Mouse (Mus musculus) T-cell, adult 2 months (primary cell): ENCODE results near the gene Coro7.

Experiments
- DNase-seq: peaks from one replicate; pipeline ENCODE4 v3.0.0; 2022; ENCODE audit warnings: low spot score

The Coro7 gene

DNA sequence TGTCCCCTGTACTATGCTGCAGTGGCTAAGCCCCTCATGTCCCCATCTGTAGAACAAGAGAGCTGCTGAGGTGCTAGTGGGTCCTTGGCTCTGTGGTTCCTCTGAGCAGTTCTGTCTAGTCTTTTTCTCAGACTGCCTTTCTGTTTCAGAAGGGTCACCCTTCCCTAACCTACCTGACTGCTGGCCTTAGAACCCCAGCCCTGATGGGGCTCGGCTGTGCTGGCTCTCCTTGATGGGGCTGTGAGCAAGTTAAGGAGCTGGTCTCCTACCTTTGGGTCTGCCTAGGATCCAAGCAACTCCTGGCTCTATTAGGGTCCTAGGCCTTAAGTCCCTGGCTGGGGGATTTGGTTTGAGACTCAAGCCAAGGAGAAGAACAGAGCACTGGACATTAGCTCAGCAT is 64.3 kb downstream of the Coro7 start:
- DNase-seq, result no peak

DNA sequence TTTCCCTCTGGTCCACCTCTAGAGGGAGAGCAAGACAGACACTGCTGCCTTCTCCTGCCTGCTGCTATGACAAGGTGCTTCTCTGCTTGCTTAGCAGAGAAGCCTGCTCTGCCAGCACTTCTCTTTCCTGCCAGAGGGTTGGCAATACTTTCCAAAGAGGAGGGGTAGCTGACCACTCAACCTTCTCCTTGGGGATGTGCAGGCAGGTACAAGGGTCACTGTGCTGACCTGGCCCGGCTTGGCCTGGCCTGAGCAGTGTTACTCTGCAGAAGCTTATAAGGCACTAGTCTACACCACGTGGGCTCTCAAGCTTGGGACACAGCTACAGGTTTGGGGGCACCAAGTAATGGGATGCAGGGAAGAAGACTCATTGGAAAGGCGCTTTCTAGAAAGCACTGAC is 64.9 kb downstream of the Coro7 start:
- DNase-seq, result no peak

DNA sequence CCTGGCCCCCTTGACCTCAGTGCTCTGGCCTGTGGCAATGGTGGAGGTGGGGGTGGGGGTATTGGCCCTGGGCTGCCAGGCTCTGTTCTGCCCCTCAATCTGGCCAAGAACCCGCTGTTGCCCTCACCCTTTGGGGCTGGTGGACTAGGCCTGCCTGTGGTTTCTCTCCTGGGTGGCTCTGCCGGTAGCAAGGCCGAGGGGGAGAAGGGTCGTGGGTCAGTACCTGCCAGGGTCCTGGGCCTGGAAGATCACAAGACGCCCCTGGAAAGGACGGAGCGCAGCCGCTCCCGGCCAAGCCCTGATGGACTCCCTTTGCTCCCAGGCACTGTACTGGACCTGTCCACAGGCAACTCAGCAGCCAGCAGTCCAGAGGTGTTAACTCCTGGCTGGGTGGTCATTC is 65.8 kb downstream of the Coro7 start:
- no peak for DNase-seq

DNA sequence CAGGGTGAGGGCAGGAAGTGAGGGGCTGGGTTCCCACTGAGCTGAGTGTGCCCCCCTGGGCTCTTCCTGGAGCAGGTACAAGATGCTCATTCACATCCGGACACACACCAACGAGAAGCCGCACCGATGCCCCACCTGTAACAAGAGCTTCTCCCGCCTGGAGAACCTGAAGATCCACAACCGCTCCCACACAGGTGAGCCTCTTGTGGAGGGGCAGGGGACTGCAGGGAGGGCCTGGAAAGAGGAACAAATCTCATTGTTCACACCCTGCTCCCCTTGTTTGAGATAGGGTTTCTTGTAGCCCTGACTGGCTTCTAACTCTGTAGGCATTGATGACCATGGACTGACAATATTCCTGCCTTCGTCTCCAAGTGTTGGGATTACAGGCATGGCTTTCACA is 67.9 kb downstream of the Coro7 start:
- no peak for DNase-seq

DNA sequence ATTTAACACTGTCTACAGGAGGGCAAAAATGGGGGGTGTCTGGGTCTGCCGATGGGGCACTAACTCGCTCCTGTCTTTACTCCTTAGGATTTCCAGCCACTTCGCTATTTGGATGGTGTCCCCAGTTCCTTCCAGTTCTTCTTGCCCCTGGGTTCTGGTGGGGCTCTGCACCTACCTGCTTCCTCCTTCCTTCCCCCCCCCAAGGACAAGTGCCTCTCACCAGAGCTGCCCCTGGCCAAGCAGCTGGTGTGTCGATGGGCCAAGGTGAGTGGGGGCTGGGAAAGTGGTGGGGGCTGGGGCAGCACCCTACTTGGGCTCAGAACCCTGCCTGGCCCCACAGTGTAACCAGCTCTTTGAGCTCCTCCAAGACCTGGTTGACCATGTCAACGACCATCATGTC is 68.4 kb downstream of the Coro7 start:
- DNase-seq, result no peak

DNA sequence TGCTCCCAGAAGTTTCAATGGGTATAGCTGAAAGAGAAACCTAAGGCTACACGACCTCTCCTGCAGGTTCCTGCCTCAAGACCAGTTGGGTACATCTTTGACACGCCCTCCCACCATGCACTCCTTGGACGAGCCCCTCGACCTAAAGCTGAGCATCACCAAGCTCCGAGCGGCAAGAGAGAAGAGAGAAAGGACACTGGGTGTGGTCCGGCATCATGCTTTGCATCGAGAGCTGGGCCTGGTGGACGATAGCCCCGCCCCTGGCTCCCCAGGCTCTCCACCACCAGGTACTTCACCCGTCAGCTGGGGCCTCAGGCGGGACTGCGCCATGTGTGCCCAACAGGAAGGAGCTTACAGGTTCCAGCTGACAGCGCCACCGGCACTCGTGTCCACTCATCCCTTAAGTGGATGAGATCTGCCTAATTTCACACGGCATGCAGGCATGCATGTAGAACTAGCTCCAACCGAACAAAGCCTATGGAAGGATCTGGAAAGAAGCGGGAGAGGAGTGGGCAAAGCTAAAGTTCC is 71.0 kb downstream of the Coro7 start:
- DNase-seq, result no peak

DNA sequence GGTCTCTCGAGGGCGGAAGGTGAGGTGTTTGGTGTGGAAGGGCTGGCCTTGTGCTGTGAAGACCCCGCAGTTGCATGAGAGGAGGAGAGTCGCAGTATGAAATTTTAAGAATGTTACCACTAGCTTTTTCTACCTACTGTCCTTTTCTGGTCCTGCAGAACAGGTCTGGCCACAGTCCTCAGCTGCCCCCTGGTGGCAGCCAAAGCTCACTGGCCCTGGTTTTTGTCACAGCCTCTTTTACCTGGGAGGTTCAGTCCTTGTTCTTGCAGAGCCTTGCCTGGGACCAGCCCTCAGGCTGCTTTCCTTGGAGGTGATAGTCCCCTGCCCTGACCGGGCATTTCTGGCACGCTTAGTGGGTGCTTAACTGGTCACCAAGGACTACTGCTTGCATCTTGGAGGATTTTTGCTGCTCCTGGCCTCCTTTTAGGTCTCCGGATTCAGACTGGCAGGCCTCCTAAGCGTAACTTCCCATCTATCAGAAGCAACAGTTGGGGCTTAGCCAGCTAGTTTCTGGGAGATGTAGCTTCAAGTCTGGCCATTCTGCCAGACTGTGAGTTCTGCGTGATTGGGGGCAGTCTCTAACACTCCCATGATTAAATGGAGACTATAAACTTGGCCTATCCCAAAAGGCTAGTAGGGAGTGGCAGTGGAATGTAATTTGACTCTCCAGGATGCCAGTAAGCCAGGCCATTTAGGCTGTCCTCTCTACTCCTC is 71.6 kb downstream of the Coro7 start:
- peak; percentile 82 for DNase-seq

DNA sequence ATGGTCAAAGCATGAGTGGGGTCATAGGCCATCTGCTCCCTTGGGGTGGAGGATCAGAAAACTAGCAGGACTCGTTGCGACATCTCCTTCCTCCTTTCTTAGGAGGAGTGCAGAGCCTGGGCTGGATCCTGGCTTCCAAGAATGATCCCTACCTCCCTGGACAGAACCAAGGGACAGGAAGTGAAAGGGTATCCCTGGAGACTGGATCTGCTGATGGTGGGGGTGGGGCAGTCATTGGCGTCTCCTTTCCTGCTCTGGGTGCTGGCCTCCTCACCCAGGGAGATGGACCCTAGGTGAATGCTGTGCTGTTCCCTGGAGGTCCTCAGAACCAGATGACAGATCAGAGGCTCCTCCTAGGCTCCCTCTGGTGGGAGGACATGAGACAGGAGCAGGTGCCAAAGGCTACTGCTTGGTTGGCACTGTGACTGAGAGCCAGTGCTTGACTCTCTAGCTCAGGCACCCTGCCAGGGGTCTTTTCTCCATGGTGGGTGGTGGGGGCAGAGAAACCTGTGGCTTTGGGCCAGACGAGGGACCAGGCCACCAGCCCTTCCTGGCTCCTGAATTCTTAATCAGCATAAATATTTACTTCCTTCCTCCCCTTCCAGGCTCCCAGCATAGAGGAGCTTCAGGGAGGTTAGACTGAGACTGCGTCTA is 73.0 kb downstream of the Coro7 start:
- DNase-seq, result no peak

DNA sequence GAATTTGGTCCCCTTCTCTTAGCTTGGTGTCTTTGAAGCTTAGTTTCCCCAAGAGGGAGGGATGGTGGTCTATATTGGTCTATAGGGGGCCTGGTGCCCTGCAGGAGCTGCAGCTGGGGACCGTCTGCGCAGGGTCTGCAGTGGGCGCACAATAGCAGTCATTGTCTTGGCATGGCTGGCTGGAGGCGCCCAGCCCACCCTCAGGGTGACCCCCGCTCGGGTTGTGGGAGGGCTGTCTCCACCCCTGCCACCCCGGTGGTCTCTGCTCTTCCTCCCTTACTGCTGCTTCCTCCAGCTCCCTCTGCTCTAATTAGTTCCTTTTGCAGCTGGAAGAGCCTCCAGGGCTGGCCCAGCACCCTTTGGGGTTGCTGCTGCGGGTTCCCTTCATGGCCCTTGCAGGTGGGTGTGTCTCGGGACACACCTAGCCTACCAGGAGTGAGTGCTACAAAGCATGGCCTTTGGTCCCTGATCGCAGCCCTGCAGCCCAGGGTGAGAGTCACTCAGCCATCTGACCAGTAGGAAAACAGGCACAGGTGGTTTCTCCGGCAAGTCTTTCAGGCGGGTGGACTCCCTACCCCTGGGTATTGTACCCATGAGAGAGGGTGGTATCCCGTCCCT is 74.0 kb downstream of the Coro7 start:
- DNase-seq, result no peak

DNA sequence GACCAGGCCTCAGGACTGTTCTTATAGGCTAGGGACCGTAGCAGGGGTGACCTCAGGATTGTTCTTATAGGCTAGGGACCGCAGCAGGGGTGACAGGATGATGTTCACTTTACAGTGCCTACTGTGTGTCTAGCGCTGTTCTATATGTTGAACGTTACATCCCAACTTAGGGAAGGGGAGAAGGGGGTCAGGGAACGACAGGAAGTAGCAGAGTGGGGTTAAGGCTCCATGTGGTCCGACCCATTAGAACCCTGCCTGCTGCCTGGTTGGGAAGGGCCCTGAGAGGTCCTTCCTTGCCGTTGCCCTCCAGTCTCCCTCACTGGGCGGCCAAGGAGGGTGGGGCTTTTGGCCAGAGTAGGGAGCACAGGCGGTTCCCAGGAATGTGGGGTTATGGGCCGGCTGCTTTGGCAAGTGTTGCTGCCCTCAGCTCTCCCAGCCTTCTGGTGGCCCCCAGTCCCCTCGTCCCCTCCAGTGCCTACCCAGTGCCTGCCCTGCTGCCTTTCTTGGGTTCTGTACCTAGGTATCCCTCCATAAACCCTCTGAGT is 75.2 kb downstream of the Coro7 start:
- DNase-seq, result no peak

DNA sequence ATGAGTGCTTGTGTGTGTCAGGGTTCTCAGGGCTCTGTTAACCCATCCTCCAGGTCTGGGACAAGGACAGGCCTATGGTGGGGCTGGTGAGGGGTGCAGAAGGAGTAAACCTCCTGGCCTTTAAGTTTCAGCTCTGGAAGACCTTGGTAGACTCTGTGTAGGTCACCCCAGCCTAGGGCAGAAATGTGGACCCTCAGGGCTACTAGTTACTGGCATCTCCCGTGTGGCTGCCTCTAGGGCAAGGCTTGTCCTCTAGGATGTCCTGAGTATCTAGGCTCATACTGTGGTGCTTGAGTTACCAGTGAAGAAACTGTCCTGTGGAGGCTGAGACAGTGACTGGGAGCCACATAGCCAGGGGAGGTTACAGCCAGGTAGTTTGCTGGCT is 76.1 kb downstream of the Coro7 start:
- no peak for DNase-seq

DNA sequence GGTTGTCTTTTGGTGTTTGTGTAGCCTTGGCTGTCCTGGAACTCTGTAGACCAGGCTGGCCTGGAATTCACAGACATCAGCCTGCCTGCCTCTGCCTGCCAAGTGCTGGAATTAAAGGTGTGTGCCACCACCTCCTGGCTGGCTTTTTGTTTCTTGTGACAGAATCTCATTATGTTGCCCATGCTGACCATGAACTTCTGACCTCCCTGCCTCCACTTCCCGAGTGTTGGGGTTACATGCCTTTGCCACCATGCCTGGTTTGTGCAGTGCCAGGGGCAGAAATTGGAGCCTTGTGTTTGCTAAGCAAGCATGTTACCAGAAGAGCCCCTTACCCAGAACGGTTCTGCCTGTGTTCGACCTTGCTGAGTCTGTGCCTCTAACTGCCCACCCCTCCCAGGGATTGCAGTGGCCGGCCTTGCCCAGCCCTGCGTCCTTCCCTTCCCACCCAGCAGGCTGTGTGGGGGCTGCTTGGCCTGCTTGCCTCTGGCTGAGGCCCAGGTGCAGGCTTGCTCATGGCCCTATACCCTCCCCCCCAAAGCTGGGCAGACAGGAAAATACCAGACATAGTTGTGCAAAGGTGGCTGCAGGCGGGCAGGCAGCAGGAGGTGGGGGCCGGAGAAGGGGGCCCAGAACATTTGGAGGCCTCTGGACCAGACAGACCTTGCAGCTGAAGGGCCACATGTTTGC is 76.7 kb downstream of the Coro7 start:
- DNase-seq, result no peak

DNA sequence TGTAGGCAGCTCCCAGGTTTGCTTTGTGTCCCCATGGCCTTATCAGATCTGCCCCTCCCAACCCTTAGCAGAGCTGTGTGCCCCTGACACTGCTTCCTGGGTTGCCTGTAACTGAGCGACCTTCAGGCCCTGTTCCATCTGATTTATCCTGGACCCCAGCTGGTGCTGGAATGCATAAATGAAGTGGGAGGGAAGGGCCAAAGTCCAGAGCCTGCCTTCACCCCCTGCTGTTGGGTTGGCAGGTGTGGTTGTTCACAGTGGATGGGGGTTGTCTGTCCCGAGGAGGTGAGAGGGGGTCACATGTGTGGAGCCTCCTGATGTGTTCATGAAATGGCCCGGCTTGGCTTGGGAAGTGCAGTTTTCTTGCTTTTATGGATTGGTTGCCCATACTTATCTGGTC is 77.4 kb downstream of the Coro7 start:
- no peak for DNase-seq

DNA sequence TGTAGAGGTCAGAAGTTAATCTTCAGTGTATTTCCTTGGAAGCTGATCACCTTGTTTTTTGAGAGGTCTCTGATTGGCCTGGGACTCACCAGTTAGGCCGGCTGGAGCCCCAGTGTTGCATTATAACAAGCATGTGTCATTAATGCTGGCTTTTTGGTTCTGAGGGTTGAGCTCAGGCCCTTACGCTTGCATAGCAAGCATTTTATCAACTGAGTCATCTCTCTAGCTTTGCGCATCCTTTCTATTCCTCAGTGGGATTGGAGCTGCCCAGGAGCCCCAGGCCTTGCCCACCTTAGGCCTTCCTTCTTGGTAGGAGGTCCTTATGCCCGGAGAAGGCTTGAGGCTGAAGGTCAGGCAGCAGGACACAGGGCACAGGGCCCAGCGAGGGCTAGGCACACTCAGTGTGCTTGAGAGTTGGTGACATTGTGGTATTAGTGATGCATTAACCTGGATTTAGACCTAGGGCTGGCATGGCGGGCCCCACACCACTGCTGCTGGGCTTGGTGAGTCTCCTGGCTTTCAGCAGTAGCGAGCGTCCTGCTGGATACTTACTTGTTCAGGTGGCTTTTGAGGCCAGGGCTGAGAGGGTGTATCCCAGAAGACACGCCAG is 78.8 kb downstream of the Coro7 start:
- no peak for DNase-seq

DNA sequence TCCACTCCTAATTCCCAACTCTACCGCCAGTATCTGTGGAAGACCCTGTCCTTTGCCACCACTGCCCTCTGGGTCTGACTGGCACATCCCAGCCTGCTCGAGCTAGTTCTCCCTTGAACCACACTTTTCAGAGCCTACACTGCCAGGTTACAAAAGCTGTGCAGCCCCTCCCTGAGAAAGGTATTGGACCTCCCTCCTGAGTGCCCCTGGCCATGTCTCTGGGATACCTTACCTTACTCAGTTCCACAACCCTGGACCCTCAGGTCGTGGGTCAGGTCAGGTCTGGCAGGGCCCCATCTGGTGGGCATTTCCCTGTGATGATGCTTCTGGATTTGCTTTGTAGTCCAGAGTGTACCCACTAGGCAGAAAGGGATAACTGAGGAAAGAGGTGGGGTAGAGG is 80.0 kb downstream of the Coro7 start:
- DNase-seq, result no peak

DNA sequence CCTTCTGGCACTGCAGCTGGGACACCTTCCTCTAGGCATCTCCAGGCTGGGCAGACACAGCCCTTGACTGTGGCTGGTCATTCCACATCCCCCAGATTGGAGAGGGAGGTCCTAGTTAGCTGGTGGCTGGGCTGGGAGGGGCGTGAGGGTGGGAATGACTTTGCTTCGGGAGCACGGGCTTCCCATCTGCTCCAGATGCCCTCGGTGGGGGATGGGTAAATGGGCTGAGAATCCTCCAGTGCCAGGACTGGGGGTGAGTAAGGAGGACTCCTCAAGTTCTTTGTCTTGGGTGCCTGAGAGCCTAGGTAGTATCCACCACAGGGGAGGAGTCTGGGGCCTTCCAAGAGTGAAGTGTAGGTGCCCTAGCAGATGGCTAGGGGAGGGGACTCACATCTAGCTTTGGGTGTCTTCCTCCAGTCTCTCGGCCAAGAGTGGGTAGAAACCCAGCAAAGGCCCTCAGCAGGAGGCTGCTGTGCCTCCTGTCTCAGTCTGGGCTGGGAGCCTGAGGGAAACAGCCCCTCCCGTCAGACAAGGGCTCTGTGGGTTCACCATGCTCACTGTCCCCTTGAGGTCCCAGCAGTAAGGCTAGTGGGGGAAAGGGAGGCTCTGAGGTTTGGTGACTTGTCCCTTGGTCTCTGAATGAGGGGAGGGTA is 80.6 kb downstream of the Coro7 start:
- no peak for DNase-seq

DNA sequence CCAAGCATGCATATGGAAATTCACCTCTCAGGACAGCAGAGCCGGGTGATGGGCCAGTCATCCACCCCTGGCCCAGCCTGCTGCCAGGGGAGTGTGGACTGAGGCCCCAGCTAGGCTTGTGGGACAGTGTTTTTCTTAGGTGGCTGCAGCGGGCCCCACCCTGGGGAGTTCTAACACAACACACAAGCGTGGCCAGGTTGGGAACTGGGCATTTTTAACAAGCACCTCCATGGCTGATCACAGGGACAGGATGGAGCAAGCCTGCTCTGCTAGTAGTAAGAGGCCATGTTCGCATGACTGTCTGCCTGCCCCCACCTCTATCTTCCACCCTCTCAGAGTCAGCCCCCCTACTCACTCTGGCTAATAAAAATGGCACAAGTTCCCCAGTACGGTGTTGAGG is 81.5 kb downstream of the Coro7 start:
- DNase-seq, result no peak

DNA sequence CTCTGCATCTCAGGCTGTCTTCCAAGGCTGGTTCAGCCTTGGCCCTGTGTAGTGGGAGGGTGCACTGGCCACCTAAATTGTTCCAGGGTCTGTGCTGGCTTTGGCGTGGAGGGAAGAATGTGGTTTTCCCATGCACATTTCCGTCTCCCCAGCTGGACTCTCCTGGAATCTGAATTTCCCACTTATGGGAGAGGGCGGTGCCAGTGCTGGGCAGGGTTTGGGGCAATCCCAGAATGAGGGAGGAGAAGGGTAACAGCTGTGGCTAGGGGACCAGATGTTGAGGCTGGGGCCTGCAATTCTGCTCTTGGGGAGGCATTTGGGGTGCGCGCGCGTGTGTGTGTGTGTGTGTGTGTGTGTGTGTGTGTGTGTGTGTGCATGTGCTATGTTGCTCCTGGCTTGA is 82.3 kb downstream of the Coro7 start:
- no peak for DNase-seq

DNA sequence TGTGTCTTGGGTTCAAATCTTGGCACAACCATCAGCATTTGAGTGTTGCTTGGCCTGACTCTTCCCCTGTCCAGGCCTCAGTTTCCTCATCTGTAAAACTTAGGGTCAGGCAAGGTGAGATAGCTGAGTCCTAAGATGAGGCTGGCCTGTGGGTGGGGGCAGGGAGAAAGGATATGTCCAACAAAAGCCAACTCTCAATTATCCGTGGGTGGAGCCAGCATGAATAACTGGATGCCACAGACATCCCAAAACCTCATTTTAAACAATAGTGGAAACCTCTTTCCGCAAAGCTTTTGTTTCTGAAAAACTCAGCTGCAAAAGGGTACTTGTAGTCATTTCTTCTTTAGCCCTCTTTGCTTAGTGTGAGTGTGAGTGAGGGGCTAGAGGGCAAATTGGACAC is 82.7 kb downstream of the Coro7 start:
- DNase-seq, result no peak

DNA sequence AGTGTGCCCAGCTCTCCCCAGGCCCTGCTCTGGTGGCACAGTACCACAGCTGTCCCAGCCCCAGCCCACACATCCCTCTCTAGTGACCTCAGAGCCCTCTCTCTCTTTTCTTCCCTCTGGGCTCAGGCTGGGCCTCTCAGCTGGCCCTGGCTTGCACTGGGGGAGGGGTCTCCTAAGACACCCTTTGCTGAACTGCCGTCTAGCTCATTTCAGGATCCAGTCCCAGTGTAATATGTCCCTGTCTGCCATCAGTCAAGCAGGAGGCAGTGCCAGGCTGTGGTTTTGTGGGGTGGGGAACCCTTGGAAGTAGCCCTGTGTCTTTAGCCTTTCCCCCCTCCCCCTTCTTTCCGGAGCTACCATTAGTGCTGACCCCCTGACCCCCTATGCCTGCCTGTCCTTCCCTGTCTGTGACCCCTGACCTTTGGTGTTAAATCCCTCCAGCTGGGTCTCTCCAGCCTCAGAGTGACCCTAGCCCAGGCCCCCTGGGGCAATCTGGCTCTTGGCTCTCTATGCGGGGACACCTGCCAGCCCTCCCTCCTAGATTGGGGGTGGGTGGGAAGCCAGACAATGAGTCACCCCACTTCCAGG is 83.3 kb downstream of the Coro7 start:
- DNase-seq, result no peak

DNA sequence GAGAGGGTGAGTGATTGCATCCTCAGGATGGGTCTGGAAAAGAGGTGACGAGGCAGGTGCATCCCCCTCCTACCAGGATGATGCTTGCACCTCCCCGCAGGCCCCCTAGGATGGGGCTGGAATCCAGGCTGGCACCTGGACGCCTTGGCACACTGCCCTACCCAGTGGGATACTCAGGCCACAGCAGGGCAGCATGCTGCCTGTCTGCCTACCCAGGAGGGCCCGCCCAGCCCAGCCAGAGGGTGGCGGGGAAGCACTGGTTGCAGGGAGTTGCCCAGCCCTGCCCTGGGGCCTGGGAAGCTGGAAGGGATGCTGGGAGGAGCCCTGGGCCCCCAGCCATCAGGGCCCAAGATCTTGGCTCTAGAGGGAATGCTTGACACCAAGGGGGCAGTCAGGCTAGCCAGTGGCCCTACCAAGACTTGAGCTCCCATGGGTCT is 84.0 kb downstream of the Coro7 start:
- DNase-seq, result no peak
